Mouse (Mus musculus) natural killer cell, adult 2 months (primary cell): ENCODE results near the gene Nfkb2.

Experiments used
- DNase-seq, 2 experiments: peaks; one replicate each; pipeline ENCODE4 v3.0.0; 2022; ENCODE audit warnings: low spot score in 2 of 2

The Nfkb2 gene

DNA sequence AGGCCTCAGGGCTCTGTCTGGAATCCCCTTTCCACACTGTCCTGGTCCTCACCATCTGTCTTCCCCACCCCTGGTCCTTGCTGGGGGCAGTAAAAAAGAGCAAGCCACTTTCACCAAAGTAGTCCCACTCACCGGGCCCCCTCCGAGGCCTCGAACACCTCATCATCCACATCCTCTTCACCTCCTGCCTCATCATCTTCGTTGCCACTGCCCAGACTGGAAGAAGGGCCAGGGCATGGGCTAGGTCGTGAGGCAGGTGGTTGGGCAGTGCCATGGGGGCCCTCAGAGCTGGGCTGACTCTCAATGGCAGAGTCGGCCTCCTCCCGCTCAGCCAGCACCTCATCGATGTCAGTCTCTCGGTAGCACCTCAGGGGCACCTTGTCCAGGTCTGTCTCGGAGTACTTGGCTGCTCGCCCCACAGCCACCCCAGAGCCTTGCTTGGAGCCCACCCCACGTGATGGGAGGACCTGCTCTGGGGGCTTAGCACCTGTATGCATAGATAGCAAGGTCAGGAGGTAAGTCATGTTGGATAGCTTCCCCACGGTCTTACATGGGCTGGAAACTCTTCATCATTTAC, 19.0 kb downstream of the Nfkb2 start:
- no peak for DNase-seq

DNA sequence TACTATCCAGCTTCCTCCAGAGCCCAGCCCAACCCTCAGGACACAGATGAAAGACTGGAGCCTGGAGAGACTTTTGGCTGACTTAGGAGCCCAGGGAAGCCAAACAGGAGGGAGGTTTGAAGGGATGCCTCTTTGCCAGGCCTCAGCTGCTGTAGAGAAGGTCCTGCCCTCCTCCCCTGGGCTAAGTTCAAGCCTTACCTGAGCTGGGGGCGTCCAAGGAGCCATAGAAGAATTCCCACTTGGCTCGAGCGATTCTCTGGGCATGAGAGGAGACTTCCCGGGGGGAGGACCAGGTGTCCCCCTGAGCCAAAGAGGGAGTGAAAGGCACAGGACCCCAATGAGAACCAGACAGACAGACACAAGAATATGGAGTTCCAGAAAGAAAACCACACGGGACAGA, 19.6 kb downstream of the Nfkb2 start:
- no peak for DNase-seq

DNA sequence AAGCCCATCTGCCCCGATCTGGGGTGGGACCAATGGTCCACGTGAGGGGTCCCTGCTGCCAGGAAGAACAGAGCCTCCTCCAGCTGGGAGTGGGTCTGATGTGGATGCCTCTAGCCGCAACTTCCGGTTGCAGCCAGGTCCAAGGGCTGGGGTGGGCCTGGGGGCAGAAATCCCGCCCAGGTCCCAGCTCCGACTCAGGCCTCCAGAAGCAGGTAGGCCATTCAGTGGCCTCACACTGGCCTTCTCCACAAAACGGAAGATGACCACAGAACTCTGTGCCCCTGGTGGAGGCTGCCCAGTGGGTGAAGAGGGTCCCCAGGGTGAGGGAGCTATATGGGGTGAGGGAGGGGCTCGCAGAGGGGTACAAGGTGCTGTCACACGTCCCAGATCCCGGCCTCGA, 20.2 kb downstream of the Nfkb2 start:
- no peak for DNase-seq

DNA sequence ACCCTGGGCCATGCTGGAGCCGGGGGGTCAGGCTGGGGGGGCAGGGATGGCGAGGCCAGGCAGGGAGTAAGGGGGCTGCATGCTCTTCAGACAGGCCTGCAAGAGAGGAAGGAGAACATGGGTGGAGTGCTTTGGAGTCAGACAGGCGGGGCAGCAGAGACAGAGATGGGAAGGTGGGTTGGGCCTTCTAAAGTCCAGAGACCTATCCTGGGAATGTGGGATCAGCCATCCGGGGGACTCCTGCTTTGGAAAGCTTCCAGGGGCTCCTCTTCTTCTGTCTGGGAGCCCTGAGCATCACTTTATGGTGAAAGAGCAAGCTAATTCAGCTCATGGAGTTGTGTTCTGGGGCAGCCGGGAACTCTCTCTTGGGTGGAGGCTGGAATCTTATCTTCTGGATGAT, 20.8 kb downstream of the Nfkb2 start:
- DNase-seq: no peak

DNA sequence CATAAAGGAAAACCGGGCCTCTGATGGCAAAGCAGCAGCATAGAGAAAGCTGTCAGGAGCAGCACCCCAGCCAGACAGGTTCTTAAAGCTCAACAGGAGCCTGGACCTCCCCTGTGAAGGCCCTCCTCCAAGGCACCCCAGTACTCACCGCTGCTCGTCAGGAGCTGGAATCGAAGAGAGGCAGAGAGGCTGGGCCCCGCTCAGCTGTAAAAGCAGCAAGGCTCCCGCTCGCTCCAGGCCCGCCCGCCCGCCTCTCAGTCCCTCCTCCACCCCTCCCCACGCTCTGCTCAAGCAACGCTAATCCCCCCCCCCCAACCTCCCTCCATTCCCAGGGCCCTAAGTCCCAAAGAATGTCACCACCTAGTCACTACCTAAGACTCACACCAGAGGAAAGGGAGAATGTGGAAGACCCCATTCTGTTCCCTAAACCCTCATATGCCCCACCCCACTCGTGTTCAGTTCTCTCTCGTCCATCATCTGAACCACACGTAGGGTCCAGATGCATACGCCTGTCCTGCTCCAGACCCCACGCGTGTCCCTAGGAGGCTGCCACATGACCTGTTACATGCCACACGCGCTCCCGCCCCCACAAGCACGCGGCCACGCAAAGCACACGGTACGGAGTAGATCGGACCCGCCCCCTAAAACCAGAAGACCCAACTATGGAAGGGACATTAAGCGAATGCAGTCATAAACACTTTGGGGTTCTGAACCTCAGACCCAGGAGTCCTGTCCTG, 22.1 kb downstream of the Nfkb2 start:
- DNase-seq: no peak

DNA sequence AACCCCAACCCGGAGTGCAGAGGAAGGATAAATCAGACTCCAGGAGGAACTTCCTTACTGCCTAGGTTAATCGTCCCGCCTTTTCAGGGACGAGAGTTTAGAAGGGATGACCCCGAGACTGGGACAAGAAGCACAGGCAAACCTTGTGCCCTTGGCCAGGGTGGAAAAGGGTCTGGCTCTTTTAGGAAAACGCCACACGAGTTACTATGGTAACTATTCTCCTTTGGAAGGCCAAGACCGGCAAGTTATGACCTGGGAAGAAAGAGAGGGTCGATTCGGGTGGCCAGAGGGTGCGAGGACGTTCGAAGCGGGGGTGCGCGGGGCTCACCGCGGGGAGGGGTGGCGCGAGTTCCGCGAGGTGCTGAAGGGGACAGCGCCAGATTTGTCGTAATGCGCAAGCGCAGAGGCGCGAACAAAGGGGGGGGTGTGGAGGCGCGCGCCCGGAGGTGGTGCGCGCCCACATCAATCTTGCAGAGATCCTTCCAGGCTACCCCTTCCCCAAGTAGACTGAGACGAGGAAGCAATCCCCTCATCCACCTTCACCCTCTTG, 22.7 kb downstream of the Nfkb2 start, which contains the start of gene Psd:
TSS of gene Psd (minus strand) at position 401 of the 550 bp plus-strand sequence.
- peak in 1 of 2 experiments; percentile 44 for DNase-seq

DNA sequence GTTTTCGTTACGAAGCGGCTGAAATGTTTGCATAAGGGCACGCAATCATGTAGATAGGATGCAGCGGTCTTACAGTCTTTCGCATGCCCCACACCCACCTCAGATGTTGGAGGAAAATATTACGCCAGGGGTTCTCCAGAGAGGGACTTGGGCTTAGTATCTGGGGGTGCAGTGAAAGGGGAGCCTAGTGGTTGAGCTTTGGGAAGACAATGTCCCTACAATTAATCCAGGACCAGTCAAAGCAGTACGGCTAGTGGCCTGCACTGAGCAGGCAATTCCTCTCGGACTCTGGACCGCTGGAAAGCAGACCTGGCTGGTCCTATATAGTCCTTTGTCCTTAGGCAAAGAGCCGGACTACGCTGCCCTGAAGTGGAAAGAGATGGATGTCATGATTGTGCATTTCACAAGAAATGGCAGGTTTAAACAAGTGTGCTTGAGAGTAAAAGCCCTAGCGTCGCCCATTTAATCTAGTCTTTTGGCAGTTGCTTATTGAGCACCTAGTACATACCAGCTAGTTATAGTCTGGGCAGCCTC, 23.5 kb downstream of the Nfkb2 start:
- DNase-seq: no peak

DNA sequence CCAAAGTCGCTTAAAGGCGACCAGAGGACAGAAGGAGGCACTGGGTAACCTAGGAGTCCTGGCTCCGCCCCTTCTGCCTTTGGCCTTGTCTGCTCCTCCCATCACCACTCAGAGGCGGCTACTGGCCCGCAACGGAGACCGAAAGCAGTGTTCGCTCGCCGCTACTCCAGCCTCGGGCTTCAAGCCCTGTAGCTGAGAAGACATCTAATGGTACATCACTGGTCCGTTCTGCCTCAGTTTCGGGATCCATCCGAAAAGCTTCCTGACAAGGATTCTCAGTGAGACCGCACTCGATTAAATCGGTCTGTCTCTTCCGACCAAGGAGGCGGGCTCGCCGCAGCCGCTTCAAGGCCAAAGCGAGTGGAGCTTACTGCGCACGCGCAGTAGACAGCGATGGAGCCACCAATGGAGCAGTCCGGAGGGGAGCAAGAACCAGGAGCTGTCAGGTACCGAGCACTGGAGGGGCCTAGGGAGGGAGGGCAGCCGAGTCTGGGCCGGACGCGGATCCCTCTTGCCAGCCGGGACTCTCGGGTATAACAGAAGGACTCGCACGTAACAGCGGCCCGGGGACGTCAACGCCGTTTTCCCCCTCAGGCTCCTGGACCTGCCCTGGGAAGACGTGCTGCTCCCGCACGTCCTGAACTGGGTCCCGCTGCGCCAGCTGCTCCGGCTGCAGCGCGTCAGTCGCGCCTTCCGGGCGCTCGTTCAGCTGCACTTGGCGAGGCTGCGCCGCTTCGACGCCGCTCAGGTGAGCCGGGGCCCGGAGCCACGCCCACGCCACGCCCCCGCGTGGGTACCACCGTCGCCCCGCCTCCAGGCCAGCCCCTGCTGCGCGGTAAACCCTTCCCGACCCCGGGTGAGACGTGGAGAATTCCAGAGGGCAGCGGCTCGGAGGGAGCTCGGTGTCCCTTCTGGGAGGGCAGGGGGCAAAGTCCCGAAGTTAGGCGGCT, 24.2 kb downstream of the Nfkb2 start, which contains the start of gene Fbxl15:
TSS of gene Fbxl15 (plus strand) at position 104 of the 950 bp plus-strand sequence.
- peak; percentile 91 for DNase-seq

DNA sequence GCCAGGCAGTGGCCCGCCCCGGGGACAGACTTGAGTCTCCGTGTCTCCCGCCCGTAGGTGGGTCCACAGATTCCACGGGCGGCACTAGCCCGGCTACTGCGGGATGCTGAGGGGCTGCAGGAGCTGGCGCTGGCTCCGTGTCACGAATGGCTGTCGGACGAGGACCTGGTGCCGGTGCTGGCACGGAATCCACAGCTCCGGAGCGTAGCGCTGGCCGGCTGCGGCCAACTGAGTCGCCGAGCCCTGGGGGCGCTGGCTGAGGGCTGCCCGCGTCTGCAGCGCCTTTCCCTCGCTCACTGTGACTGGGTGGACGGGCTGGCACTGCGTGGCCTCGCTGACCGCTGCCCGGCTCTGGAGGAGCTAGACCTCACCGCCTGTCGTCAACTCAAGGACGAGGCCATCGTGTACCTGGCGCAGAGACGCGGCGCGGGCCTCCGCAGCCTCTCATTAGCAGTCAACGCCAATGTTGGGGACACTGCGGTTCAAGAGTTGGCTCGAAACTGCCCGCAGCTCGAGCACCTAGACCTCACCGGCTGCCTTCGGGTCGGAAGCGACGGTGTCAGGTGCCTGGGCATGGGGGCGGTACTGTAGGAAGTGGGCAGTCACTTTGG, 25.0 kb downstream of the Nfkb2 start:
- peak; percentile 28 to 30 for DNase-seq

DNA sequence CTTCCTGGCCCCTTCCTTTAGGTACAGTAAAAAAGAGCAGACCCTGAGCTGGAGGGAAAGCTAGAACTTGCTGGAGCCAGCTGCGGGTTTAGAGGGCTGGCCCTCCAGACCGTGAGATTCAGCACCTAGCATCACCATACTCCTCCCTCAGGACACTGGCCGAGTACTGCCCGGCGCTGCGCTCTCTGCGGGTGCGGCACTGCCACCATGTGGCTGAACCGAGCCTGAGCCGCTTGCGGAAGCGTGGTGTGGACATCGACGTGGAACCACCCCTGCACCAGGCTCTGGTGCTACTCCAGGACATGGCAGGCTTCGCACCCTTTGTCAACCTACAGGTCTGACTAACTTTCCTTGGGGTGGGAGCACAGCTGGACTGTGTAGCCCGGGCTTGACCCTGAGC, 25.8 kb downstream of the Nfkb2 start:
- DNase-seq: peak; percentile 81

DNA sequence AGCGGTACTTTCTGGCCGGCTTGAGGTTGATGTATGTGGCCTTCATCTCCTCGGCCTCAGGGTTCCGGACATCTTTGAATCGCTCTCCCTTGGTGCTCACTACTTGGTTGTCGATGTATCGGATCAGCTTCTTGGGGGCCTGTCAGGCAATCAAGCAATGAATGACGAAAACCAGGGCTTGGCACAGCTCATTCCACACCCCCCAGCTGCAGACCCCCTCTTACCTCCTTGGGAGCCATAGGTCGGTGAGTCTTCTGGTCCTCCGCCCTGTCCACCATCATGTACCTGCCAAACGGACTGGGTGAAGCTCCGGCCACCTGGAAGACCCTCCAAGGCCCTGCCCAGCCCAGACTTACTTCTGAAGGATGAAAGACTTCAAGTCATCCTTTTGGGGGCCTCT, 26.6 kb downstream of the Nfkb2 start:
- no peak for DNase-seq

DNA sequence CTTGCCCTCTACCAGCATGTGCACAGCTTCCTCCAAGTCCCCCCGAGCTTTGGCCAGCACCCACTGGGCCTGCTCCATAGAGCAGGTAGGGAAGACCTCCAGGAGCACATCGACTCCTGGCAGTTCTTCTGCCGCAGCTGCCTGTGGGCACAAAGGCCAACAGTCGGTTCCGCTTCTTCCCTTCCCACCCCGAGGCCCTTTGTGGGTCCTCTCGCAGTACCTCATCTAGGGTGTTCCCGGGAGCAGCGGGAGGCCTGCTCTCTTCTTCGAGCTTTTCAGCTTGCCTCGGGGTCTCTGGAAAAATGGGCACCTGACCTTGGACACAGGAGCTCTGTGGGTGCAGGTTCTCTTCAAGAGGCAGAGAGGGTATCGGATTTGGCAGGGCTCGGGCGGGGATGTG, 27.2 kb downstream of the Nfkb2 start:
- DNase-seq: no peak

DNA sequence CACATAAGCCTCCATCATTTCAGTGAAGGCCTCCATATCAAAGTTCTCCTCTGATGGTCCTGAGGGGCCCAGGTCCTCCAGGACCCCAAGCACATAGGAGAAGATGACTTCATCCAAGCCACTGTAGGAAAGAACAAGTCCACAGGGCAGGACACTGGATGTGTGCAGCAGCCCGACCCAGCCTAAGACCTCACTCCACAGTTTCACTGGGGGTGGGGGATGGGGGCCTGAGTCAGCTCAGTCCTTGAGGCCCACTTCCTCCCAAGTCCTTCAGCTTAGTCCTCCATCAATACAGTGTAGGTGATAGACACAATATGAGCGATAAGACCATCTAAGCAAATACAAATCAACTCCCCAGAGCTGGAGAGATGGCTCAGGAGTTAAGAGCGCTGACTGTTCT, 27.8 kb downstream of the Nfkb2 start:
- DNase-seq: no peak

DNA sequence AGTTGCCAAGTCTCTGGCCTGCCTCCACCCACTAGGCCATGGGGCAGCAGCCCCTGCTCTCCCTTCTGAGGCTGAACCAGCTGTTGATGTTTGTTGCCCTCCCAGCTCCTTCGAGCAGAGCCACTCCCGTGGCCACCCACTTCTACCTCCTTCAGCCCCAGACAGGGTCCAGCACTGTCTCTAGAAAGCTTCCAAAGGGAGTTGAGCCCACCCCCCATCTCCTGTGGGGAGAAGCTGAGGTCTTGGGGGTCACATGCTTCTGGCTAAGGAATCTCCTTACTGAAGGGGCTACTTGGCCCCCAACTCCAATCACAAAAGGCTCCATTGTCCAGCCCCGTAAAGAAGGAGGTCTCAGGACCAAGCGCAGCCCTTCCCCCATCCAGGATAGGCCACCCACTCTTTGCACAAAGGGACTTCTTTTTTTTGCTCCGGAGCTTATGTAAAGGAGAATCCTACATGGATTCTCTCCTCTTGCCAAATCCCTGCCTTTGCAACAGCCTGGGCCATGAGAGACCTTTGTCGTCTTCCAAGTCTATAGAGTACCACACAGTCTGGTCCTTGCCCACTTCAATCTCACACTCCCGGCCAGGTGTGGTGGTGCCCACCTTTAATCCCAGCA, 28.7 kb downstream of the Nfkb2 start:
- no peak for DNase-seq

DNA sequence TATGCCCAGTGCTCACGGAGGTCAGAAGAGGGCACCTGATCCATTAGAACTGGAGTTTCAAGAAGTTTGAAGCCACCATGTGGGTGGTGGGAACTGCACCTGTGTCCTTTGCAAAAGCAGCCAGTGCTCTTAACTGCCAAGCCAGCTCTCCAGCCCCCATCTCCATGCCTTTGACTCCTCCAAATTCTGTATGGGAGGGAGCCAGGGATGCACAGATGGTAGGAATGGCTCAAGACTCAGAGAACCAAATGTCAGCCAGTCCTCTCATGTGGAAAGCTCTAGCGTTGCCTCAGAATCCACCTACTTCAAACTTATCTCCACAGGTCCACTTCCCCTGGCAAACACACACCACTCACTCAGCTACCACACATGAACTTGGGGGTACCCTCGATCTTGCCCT, 29.8 kb downstream of the Nfkb2 start:
- no peak for DNase-seq

DNA sequence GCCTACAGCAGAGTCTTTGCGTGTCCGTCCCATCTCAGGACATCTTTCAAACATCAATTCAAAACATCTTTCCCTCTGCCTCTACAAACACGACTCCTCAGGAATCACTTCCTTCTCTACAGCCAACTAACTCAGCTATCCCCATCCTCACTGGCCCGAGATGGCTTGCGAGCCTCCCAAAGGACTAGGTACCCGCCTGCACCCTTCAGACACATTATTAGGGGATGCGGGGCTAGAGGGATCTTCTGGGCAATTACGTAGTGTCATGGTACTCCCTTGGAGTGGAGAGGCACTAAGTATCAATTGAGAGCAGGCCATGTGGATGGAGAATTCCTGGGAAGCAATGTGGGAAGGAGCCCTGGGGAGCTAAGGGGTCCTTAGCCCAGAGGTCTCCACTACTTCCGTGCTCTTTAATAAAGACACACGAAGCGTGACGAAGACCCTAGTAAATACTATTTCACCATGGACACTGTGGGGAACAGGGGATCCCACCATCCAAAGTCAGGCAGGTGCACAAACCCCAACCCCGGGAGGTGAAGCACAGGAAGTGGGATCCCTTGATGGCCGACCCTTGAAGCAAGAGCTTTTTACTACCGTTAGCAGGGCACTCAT, 33.7 kb downstream of the Nfkb2 start:
- DNase-seq: no peak

DNA sequence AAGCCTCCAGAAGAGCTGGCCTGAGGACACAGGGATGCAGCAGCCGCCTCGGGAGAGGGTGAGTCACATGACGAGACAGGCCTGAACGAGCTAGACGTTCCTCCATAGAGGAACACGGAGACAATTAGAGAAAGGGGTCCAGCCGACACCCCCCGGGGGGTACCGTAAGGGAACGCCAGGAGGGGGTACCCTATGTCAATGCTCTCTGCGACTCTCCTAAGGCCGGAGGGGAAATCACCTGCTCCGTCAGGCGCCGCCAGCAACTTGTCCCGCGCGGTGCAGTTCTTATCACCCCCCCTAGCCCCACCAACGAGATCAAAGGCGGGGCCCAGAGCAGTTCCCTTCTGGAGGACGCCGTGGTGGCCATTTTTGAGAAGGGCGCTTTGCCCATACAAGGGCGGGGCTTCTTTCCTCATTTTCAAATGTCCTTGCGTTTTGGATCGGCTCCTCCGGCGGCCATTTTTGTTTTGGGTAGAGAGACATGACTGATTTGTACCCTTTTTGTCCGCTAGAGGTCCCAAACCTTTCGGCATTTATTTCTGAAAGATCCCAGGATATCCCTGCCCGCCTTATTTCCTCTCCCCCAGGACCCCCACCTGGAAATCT, 34.3 kb downstream of the Nfkb2 start, which contains the start of gene Cuedc2:
TSS of gene Cuedc2 (minus strand) at position 372 of the 606 bp plus-strand sequence.
- DNase-seq: peak; percentile 93 to 95

DNA sequence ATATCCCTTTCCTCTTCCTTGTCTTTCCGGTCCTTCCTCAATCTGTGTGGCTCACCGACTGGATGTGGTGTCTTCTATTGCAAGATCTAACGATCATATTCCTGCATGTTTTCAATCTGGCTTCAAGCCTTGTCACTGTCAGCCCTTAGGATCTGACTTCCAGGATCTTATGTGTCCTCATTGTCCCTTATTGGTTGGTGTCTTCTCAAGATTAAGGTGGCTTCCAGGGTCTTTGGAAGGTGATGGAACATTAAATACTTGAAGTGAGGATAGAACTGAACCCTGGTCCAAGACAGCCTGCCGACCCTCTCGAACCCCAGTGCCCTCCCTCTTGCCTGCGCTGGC, 34.8 kb downstream of the Nfkb2 start:
- DNase-seq: no peak

DNA sequence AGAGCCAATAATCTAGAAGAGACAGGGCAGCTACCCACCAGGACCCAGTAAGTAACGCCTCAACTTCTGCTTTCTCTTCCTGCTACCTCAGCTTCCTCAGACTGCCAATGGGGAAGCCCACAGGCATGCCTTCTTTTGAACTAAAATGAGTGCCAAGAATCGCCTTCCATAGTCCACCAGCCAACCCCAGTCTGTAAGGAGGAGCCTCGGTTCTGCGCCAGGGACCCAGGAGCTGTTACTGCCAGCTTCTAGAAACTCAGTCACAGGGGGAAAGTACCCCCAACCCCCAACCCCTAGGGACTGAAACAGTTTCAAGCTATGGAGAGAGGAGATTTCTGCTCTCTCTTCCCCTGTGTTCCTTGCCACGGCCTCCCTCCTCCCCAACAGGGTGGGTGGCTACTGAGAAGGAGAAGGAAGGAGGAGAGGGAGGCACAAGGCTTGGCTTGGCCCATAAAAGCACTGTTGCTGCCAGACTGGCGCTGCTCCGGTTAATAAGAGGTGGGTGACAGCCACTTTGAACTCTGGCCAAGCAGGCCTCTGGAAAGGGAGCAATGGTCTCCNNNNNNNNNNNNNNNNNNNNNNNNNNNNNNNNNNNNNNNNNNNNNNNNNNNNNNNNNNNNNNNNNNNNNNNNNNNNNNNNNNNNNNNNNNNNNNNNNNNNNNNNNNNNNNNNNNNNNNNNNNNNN, 35.3 kb downstream of the Nfkb2 start:
- DNase-seq: peak in 1 of 2 experiments; percentile 54
